Mouse (Mus musculus) neural tube, embryonic 11.5 days (tissue): ENCODE measurements at regions not wholly inside any gene's neighbourhood (a gene's known extent, or its start where the extent isn't known, plus 50 kb on each side); places are given as distances from the start of the nearest gene placed in this dataset.

Experiments used
- ATAC-seq: fragments of 200-750 bp; cut with Nextera tagmentation; 2 replicates; pipeline ENCODE4 v1.8.0; 2017; ENCODE audit warnings: moderate number of reproducible peaks, mild to moderate bottlenecking, moderate TSS enrichment, moderate library complexity; ENCODE audit not compliant: insufficient read depth, low FRiP score, low TSS enrichment
- DNase-seq: peaks from one replicate; pipeline ENCODE4 v3.0.0-alpha.2; 2015; ENCODE audit warnings: low spot score
- H3K27ac ChIP-seq: fragments of 300-500 bp; sonication (generic); 2 replicates; pipeline ENCODE4 v1.5.1; 2014; ENCODE audit warnings: low read depth, mild to moderate bottlenecking, low read length
- H3K27me3 ChIP-seq: fragments of 300-500 bp; sonication (generic); 2 replicates; pipeline ENCODE4 v1.6.1; 2014; ENCODE audit warnings: mild to moderate bottlenecking, low read length, mixed read lengths; ENCODE audit not compliant: control insufficient read depth, insufficient read depth
- H3K36me3 ChIP-seq: fragments of 300-500 bp; sonication (generic); 2 replicates; pipeline ENCODE4 v1.6.1; 2014; ENCODE audit warnings: mild to moderate bottlenecking, low read length, moderate library complexity, mixed read lengths; ENCODE audit not compliant: control insufficient read depth, insufficient read depth
- H3K4me1 ChIP-seq: fragments of 300-500 bp; sonication (generic); 2 replicates; pipeline ENCODE4 v1.6.1; 2014; ENCODE audit warnings: low read length, mixed read lengths; ENCODE audit not compliant: control insufficient read depth, insufficient read depth
- H3K4me2 ChIP-seq: fragments of 300-500 bp; sonication (generic); 2 replicates; pipeline ENCODE4 v1.6.1; 2014; ENCODE audit warnings: low read depth, mild to moderate bottlenecking, moderate library complexity
- H3K4me3 ChIP-seq: fragments of 300-500 bp; sonication (generic); 2 replicates; pipeline ENCODE4 v1.5.1; 2014; ENCODE audit warnings: low read depth, low read length
- H3K9ac ChIP-seq: fragments of 300-500 bp; sonication (generic); 2 replicates; pipeline ENCODE4 v1.6.1; 2014; ENCODE audit warnings: mild to moderate bottlenecking, low read length
- H3K9me3 ChIP-seq: fragments of 300-500 bp; sonication (generic); 2 replicates; pipeline ENCODE4 v1.6.1; 2016; ENCODE audit warnings: low read length; ENCODE audit not compliant: control insufficient read depth
- WGBS: fragments of 180-500 bp; shearing (Covaris S2); extraction: QIAGEN DNeasy Blood & Tissue Kit; methylation state at CpG from one replicate; pipeline ENCODE4 v1.1.7; 2014; 5-methylcytosine and 5-hydroxymethylcytosine counted together

- Histone ChIP-seq H3K27me3 (0 out of 2 replicates have a peak, but pooled peaks cover 2% of the 10 kb centered on the region), H3K4me3 (no peak overlapping the region), H3K4me2 (no peak overlapping the region; the same call in none of the 2 replicates), H3K9ac (no peak overlapping the region), H3K4me1 (peaks cover 37% of the 10 kb centered on the region), H3K36me3 (no peaks in the 10 kb centered on the region), H3K9me3 (no peaks in the 10 kb centered on the region), H3K27ac (peak overlapping the region; percentile 55; the same call in 1 of the 2 replicates)
- ATAC-seq (peak; percentile 85), DNase-seq (peak; percentile 56)
- 6% methylated on average over 16 of the region's 16 CpGs for whole genome bisulfite sequencing
Measured at GRCm38 (mm10) chr4:142772751-142773455, 439.9 kb downstream of the Prdm2 start.

DNA sequence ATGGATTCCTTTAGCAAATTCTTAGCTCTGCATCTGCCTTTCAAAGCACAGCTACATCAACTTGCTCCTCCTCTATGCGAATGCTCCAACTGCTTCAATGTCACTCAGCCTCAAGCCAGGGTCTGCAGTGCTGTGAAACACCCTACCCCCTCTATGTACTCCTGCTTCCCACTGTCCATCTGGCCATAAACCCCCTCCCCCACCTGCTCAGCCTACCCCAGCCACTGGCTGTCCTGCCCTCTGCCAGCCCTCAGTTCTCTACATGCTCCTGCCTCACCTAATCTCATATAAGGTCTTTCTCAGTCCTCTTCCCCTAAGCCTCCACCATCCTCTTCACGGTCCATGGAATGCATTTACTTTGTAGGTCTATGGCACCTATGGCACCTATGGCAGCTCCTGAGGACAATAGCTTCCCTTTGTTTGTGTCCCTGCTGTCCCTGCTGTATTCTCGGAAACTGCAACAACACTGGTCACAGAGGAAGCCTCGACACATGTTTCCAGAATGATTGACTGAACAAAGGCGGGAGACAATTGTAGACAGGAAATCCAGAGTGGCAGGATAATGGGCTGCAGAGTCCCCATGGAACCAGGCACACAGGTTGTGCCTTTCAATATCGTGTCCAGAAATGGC, 441.2 kb downstream of the Prdm2 start:
- Histone ChIP-seq H3K27ac (no peak overlapping the region), H3K36me3 (no peaks in the 10 kb centered on the region), H3K4me3 (no peak overlapping the region), H3K4me2 (no peak overlapping the region), H3K9ac (no peak overlapping the region), H3K4me1 (peaks cover 37% of the 10 kb centered on the region), H3K27me3 (0 out of 2 replicates have a peak, but pooled peaks cover 2% of the 10 kb centered on the region), H3K9me3 (no peaks in the 10 kb centered on the region)
- no peak for DNase-seq
- no peak for ATAC-seq
- WGBS: 24% methylated on average over 6 of the region's 6 CpGs

- Histone ChIP-seq H3K4me3 (no peak overlapping the region), H3K9me3 (no peaks in the 10 kb centered on the region), H3K9ac (no peak overlapping the region), H3K4me2 (no peak overlapping the region), H3K36me3 (no peaks in the 10 kb centered on the region), H3K4me1 (peaks cover 34% of the 10 kb centered on the region), H3K27me3 (0 out of 2 replicates have a peak, but pooled peaks cover 2% of the 10 kb centered on the region), H3K27ac (no peak overlapping the region)
- ATAC-seq: no peak
- 10% methylated on average over 8 of the region's 8 CpGs for WGBS
- peak; percentile 26 for DNase-seq
Measured at GRCm38 (mm10) chr4:142770177-142770576, 442.6 kb downstream of the Prdm2 start.

- 68% methylated on average over 4 of the region's 4 CpGs for WGBS
- DNase-seq: no peak
- H3K9ac ChIP-seq: no peak overlapping the region
- no peak overlapping the region for H3K4me3 ChIP-seq
- peaks cover 25% of the 10 kb centered on the region for H3K4me1 ChIP-seq
- H3K27ac ChIP-seq: no peak overlapping the region
- H3K36me3 ChIP-seq: no peaks in the 10 kb centered on the region
- H3K27me3 ChIP-seq: 0 out of 2 replicates have a peak, but pooled peaks cover 2% of the 10 kb centered on the region
- no peak for ATAC-seq
- no peaks in the 10 kb centered on the region for H3K9me3 ChIP-seq
- H3K4me2 ChIP-seq: no peak overlapping the region
Measured at GRCm38 (mm10) chr4:142767665-142768064, 445.1 kb downstream of the Prdm2 start.

DNA sequence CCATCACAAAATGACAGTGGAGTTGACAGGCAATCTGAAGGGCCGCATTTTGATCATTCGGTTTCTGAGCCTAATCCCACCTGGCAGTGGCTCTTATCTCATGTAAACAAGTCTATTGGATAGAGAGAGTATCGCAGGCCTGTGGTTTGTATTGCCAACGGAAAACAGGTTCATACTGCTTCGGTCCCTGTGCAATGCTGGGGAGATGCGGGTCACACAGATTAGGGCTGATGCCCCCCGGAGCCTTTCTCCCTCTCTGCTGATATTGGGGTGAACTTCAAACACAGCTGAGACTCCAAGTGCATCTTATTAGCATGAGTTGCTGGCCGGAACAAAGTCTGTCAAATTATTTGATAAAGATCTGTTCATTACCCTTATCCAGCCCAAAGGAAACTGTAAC, 451.2 kb downstream of the Prdm2 start:
- WGBS: 89% methylated on average over 8 of the region's 8 CpGs
- H3K4me1 ChIP-seq: no peaks in the 10 kb centered on the region
- no peak overlapping the region for H3K27ac ChIP-seq
- no peak overlapping the region for H3K4me3 ChIP-seq
- no peaks in the 10 kb centered on the region for H3K9me3 ChIP-seq
- DNase-seq: no peak
- H3K36me3 ChIP-seq: no peaks in the 10 kb centered on the region
- no peak overlapping the region for H3K4me2 ChIP-seq
- no peak for ATAC-seq
- no peaks in the 10 kb centered on the region for H3K27me3 ChIP-seq
- H3K9ac ChIP-seq: no peak overlapping the region

- Histone ChIP-seq H3K9ac (no peak overlapping the region), H3K9me3 (no peaks in the 10 kb centered on the region), H3K27ac (no peak overlapping the region), H3K36me3 (no peaks in the 10 kb centered on the region), H3K4me2 (no peak overlapping the region), H3K4me1 (no peaks in the 10 kb centered on the region), H3K27me3 (no peaks in the 10 kb centered on the region), H3K4me3 (no peak overlapping the region)
- no peak for ATAC-seq
- 84% methylated on average over 3 of the region's 3 CpGs for WGBS
- no peak for DNase-seq
Measured at GRCm38 (mm10) chr4:142758102-142758501, 454.7 kb downstream of the Prdm2 start.

- WGBS: 67% methylated on average over 6 of the region's 6 CpGs
- Histone ChIP-seq H3K27me3 (no peaks in the 10 kb centered on the region), H3K4me2 (no peak overlapping the region), H3K9me3 (no peaks in the 10 kb centered on the region), H3K27ac (no peak overlapping the region), H3K4me3 (no peak overlapping the region), H3K4me1 (no peaks in the 10 kb centered on the region), H3K9ac (no peak overlapping the region), H3K36me3 (no peaks in the 10 kb centered on the region)
- DNase-seq (no peak), ATAC-seq (no peak)
Measured at GRCm38 (mm10) chr4:142756332-142756731, 456.5 kb downstream of the Prdm2 start.

GRCm38 (mm10) chr4:142749918-142750317, 462.9 kb downstream of the Prdm2 start:
- no peaks in the 10 kb centered on the region for H3K9me3 ChIP-seq

GRCm38 (mm10) chr4:142723554-142723907, 484.3 kb upstream of the Kazn start:
- H3K9ac ChIP-seq: no peak overlapping the region
- no peak overlapping the region for H3K4me2 ChIP-seq
- H3K27me3 ChIP-seq: no peaks in the 10 kb centered on the region
- H3K4me1 ChIP-seq: no peaks in the 10 kb centered on the region
- WGBS: 90% methylated on average over 4 of the region's 4 CpGs
- no peak overlapping the region for H3K4me3 ChIP-seq
- H3K27ac ChIP-seq: no peak overlapping the region
- H3K36me3 ChIP-seq: no peaks in the 10 kb centered on the region
- H3K9me3 ChIP-seq: no peaks in the 10 kb centered on the region
- no peak for ATAC-seq
- no peak for DNase-seq

More at GRCm38 (mm10) chr4:142749918-142750317, 462.9 kb downstream of the Prdm2 start:
- WGBS: 40% methylated on average over 8 of the region's 8 CpGs
- Histone ChIP-seq H3K4me3 (no peak overlapping the region), H3K9ac (no peak overlapping the region), H3K27ac (no peak overlapping the region), H3K27me3 (no peaks in the 10 kb centered on the region), H3K4me2 (no peak overlapping the region), H3K36me3 (no peaks in the 10 kb centered on the region), H3K4me1 (no peaks in the 10 kb centered on the region)
- ATAC-seq (no peak), DNase-seq (peak; percentile 52)
